16 mouse cellular contexts compared by ENCODE assay signal in genomic region chr16:30883490-30884188, GRCm38 (mm10).
DNase-seq lines count a peak whose midpoint lies in the region; ATAC-seq and TF ChIP-seq lines count a peak whose summit lies in the region.
"Had no signal": no experiment of that assay in that cellular context is flagged by ENCODE, and none has a peak within 500 bp of the region (broad histone marks: within the 10 kb centered on the region; RNA-seq: fewer than 3 reads in every experiment).

No protein-coding gene starts in this region.

- no peak overlapping the region for H3K27ac ChIP-seq in kidney, embryonic 15.5 days
- H3K27ac ChIP-seq in brown adipose tissue, adult 24 weeks (replicated peaks; ENCODE audit: low read depth, low read length) = peak overlapping the region; percentile 48
- H3K27ac ChIP-seq in midbrain, embryonic 14.5 days (replicated peaks; ENCODE audit: low read depth, low read length) = no peak overlapping the region
- H3K27ac ChIP-seq: heart, adult 2 months; limb, embryonic 12.5 days had no signal

- peak; percentile 22 for DNase-seq in kidney, adult 9 months
- peak; percentile 64 for DNase-seq in brain, embryonic 14.5 days (ENCODE audit: low read depth)
- DNase-seq in midbrain, embryonic 14.5 days = peak; percentile 64
- no peak for DNase-seq in T-cell, adult 2 months (ENCODE audit: low spot score)
- no peak for DNase-seq in yolk sac, embryonic 10.5 days (ENCODE audit: low spot score)
- DNase-seq: cerebellum, adult 11-12 months; embryo, embryonic 11 days; heart, adult 2 months; layer of hippocampus, postnatal 36 days; right cerebral cortex, postnatal 4 days; thymus, postnatal 25 days had no signal

- no peaks in the 10 kb centered on the region for H3K27me3 ChIP-seq in kidney, embryonic 15.5 days
- no peaks in the 10 kb centered on the region for H3K27me3 ChIP-seq in midbrain, embryonic 14.5 days (ENCODE audit: control insufficient read depth, insufficient read depth, low read length)

- no peak for ATAC-seq in kidney, embryonic 15.5 days (replicated peaks; ENCODE audit: low FRiP score)
- ATAC-seq in midbrain, embryonic 14.5 days (ENCODE audit: low FRiP score, low TSS enrichment) = no peak
- ATAC-seq: activated CD4-positive, CD25-positive, alpha-beta regulatory T cell, adult 4 months had no signal

- no peak for TF ChIP-seq CTCF in brain, embryonic 14.5 days (IDR thresholded peaks at IDR 0.05; ENCODE audit: borderline replicate concordance, extremely low read depth, insufficient read depth, insufficient read length)

- 79% methylated on average over 13 of the region's 13 CpGs for WGBS in kidney, embryonic 15.5 days
- WGBS in midbrain, embryonic 14.5 days = 30% methylated on average over 13 of the region's 13 CpGs

- H3K4me3 ChIP-seq in kidney, embryonic 15.5 days (replicated peaks) = no peak overlapping the region
- no peak overlapping the region for H3K4me3 ChIP-seq in brown adipose tissue, adult 24 weeks (ENCODE audit: insufficient read depth, low read depth, low read length)
- H3K4me3 ChIP-seq in midbrain, embryonic 14.5 days (replicated peaks; ENCODE audit: low read depth, low read length) = no peak overlapping the region
- H3K4me3 ChIP-seq: erythroblast, embryonic 14.5 days; heart, adult 2 months; limb, embryonic 12.5 days had no signal

- H3K4me2 ChIP-seq in kidney, embryonic 15.5 days = no peak overlapping the region
- no peak overlapping the region for H3K4me2 ChIP-seq in midbrain, embryonic 14.5 days (ENCODE audit: low read length)
- H3K4me2 ChIP-seq: limb, embryonic 12.5 days had no signal

- H3K9ac ChIP-seq in kidney, embryonic 15.5 days = no peak overlapping the region
- H3K9ac ChIP-seq in midbrain, embryonic 14.5 days (replicated peaks; ENCODE audit: low read length) = no peak overlapping the region
- H3K9ac ChIP-seq: limb, embryonic 12.5 days had no signal

- TF ChIP-seq POLR2A in brain, embryonic 14.5 days (IDR thresholded peaks at IDR 0.05; ENCODE audit: borderline replicate concordance, extremely low read depth, insufficient read depth, insufficient read length, poor library complexity, severe bottlenecking) = no peak

- H3K9me3 ChIP-seq in kidney, embryonic 15.5 days (replicated peaks) = no peaks in the 10 kb centered on the region
- no peaks in the 10 kb centered on the region for H3K9me3 ChIP-seq in midbrain, embryonic 14.5 days (ENCODE audit: control insufficient read depth, low read length)
- H3K9me3 ChIP-seq: limb, embryonic 12.5 days had no signal

- H3K4me1 ChIP-seq in kidney, embryonic 15.5 days = no peaks in the 10 kb centered on the region
- peaks cover 11% of the 10 kb centered on the region; the same call in 1 of the 2 replicates for H3K4me1 ChIP-seq in brown adipose tissue, adult 24 weeks (ENCODE audit: control insufficient read depth, insufficient read depth, insufficient read length, low read length)
- peaks cover 19% of the 10 kb centered on the region for H3K4me1 ChIP-seq in midbrain, embryonic 14.5 days (ENCODE audit: control insufficient read depth, insufficient read depth, low read length)
- H3K4me1 ChIP-seq: limb, embryonic 12.5 days had no signal

- no peaks in the 10 kb centered on the region for H3K36me3 ChIP-seq in kidney, embryonic 15.5 days
- no peaks in the 10 kb centered on the region for H3K36me3 ChIP-seq in midbrain, embryonic 14.5 days (ENCODE audit: control insufficient read depth, insufficient read depth, low read length)
- H3K36me3 ChIP-seq: limb, embryonic 12.5 days had no signal

Comparison
In these comparisons a context has a peak if more than half of its experiments do, and no peak if none do; other contexts are left out.
1. DNase-seq: peak in kidney, adult 9 months (single experiment), brain, embryonic 14.5 days (single experiment) and midbrain, embryonic 14.5 days (single experiment); none in T-cell, adult 2 months (single experiment) and yolk sac, embryonic 10.5 days (single experiment).